Mouse (Mus musculus): ENCODE measurements around the gene Setd5.

GRCm38 (mm10) chr6:113172011-113172410 lies 94.8 kb downstream of the Setd5 start:
- no peak for TF ChIP-seq POLR2A (IDR thresholded peaks at IDR 0.05; ENCODE audit: low read depth, low read length)
- TF ChIP-seq CTCF (IDR thresholded peaks at IDR 0.05; ENCODE audit: extremely low read depth, insufficient read depth, insufficient read length, insufficient replicate concordance), result no peak
